Mouse (Mus musculus) midbrain, embryonic 16.5 days (tissue): ENCODE results near the gene Meiob. TPM values are rescaled to one million over a fixed set of nuclear protein-coding genes. Genes with fewer than 3 reads are reported as not detected.

Source experiments
- ATAC-seq: fragments of 200-750 bp; cut with Nextera tagmentation; 2 replicates; pipeline ENCODE4 v1.8.0; 2017; ENCODE audit warnings: moderate TSS enrichment
- H3K27ac ChIP-seq: fragments of 300-500 bp; sonication (generic); 2 replicates; pipeline ENCODE4 v1.5.1; 2014; ENCODE audit warnings: mild to moderate bottlenecking, low read length, mixed read lengths
- H3K27me3 ChIP-seq: fragments of 300-500 bp; sonication (generic); 2 replicates; pipeline ENCODE4 v1.6.1; 2014; ENCODE audit warnings: low read depth, low read length, mixed read lengths; ENCODE audit not compliant: control insufficient read depth, insufficient read depth
- H3K36me3 ChIP-seq: fragments of 300-500 bp; sonication (generic); 2 replicates; pipeline ENCODE4 v1.6.1; 2014; ENCODE audit warnings: mild to moderate bottlenecking, low read length, moderate library complexity, mixed read lengths; ENCODE audit not compliant: control insufficient read depth, insufficient read depth
- H3K4me1 ChIP-seq: fragments of 300-500 bp; sonication (generic); 2 replicates; pipeline ENCODE4 v1.6.1; 2014; ENCODE audit warnings: mild to moderate bottlenecking, low read length, mixed read lengths; ENCODE audit not compliant: control insufficient read depth, insufficient read depth
- H3K4me2 ChIP-seq: fragments of 300-500 bp; sonication (generic); 2 replicates; pipeline ENCODE4 v1.6.1; 2014; ENCODE audit warnings: mild to moderate bottlenecking, low read length, mixed read lengths
- H3K4me3 ChIP-seq: fragments of 300-500 bp; sonication (generic); 2 replicates; pipeline ENCODE4 v1.5.1; 2014; ENCODE audit warnings: low read depth, mild to moderate bottlenecking, low read length, moderate library complexity, mixed read lengths
- H3K9ac ChIP-seq: fragments of 300-500 bp; sonication (generic); 2 replicates; pipeline ENCODE4 v1.6.1; 2014; ENCODE audit warnings: low read depth, low read length, mixed read lengths
- H3K9me3 ChIP-seq: fragments of 300-500 bp; sonication (generic); replicated peaks from 2 replicates; pipeline ENCODE4 v1.6.1; 2014; ENCODE audit warnings: mild to moderate bottlenecking, low read length, mixed read lengths; ENCODE audit not compliant: control insufficient read depth, poor library complexity, severe bottlenecking
- WGBS: fragments of 180-500 bp; shearing (Covaris S2); extraction: QIAGEN DNeasy Blood & Tissue Kit; methylation state at CpG from one replicate; pipeline ENCODE4 v1.1.7; 2014; 5-methylcytosine and 5-hydroxymethylcytosine counted together
- polyA plus RNA-seq: library from polyadenylated mRNA; unstranded; fragments of >200 nt; fragmentation: Nextera tagmentation; extraction: Ambion mirVana; gene quantifications from 2 replicates; pipeline ENCODE4 v1.2.1, GENCODE M21; 2015

The Meiob gene
- polyA plus RNA-seq, result not detected in 2 replicates

GRCm38 (mm10) chr17:24803952-24804951 lies at the start of gene Meiob:
Gene Meiob (plus strand): TSS chr17:24804289.
- peak; percentile 48; the same call in 1 of the 2 replicates for ATAC-seq
- no peaks in the 10 kb centered on the region; the same call in 1 of the 2 replicates for H3K4me1 ChIP-seq
- H3K27me3 ChIP-seq, result peaks cover 20% of the 10 kb centered on the region
- no peak within 1 kb of the TSS for H3K27ac ChIP-seq
- peak within 1 kb of the TSS; percentile 59 for H3K4me3 ChIP-seq
- WGBS, result 1% methylated on average over 63 of the region's 71 CpGs
- peak within 1 kb of the TSS; percentile 70 for H3K9ac ChIP-seq
- no peaks in the 10 kb centered on the region for H3K9me3 ChIP-seq
- H3K4me2 ChIP-seq, result peak within 1 kb of the TSS; percentile 75
- H3K36me3 ChIP-seq, result no peaks in the 10 kb centered on the region

- H3K27me3 ChIP-seq, result peaks cover 35% of the 10 kb centered on the region
- H3K27ac ChIP-seq, result no peak overlapping the region
- no peak overlapping the region for H3K9ac ChIP-seq
- H3K36me3 ChIP-seq, result no peaks in the 10 kb centered on the region
- H3K4me2 ChIP-seq, result no peak overlapping the region
- 78% methylated on average over 1 of the region's 1 CpGs for WGBS
- peaks cover 8% of the 10 kb centered on the region for H3K4me1 ChIP-seq
- no peaks in the 10 kb centered on the region for H3K9me3 ChIP-seq
- H3K4me3 ChIP-seq, result no peak overlapping the region
- ATAC-seq, result no peak
Observed at GRCm38 (mm10) chr17:24757394-24757793, 46.7 kb upstream of the Meiob start.

GRCm38 (mm10) chr17:24761121-24761520 lies 43.0 kb upstream of the Meiob start:
- H3K4me1 ChIP-seq, result no peaks in the 10 kb centered on the region
- H3K4me3 ChIP-seq, result no peak overlapping the region
- ATAC-seq, result no peak
- no peak overlapping the region for H3K4me2 ChIP-seq
- H3K36me3 ChIP-seq, result no peaks in the 10 kb centered on the region
- no peaks in the 10 kb centered on the region for H3K9me3 ChIP-seq
- no peak overlapping the region for H3K27ac ChIP-seq
- 60% methylated on average over 5 of the region's 5 CpGs for WGBS
- no peak overlapping the region for H3K9ac ChIP-seq
- peaks cover under 1% of the 10 kb centered on the region for H3K27me3 ChIP-seq

GRCm38 (mm10) chr17:24765016-24765905 lies 38.8 kb upstream of the Meiob start:
- no peaks in the 10 kb centered on the region for H3K4me1 ChIP-seq
- ATAC-seq, result no peak
- 49% methylated on average over 21 of the region's 22 CpGs for WGBS

GRCm38 (mm10) chr17:24766266-24766875 lies 37.7 kb upstream of the Meiob start:
- Histone ChIP-seq H3K9me3 (no peaks in the 10 kb centered on the region), H3K27ac (no peak overlapping the region), H3K4me1 (no peaks in the 10 kb centered on the region), H3K9ac (no peak overlapping the region), H3K27me3 (no peaks in the 10 kb centered on the region; the same call in 1 of the 2 replicates), H3K4me2 (no peak overlapping the region), H3K4me3 (no peak overlapping the region), H3K36me3 (no peaks in the 10 kb centered on the region)
- 21% methylated on average over 12 of the region's 12 CpGs for WGBS
- no peak for ATAC-seq

More at GRCm38 (mm10) chr17:24765016-24765905, 38.8 kb upstream of the Meiob start:
- no peak overlapping the region for H3K4me3 ChIP-seq
- no peaks in the 10 kb centered on the region; the same call in 1 of the 2 replicates for H3K27me3 ChIP-seq
- H3K4me2 ChIP-seq, result no peak overlapping the region
- no peak overlapping the region for H3K9ac ChIP-seq
- no peaks in the 10 kb centered on the region for H3K36me3 ChIP-seq
- H3K9me3 ChIP-seq, result no peaks in the 10 kb centered on the region
- no peak overlapping the region for H3K27ac ChIP-seq

GRCm38 (mm10) chr17:24769146-24769545 lies 34.9 kb upstream of the Meiob start:
- Histone ChIP-seq H3K36me3 (no peaks in the 10 kb centered on the region), H3K27ac (no peak overlapping the region), H3K4me2 (no peak overlapping the region), H3K27me3 (no peaks in the 10 kb centered on the region), H3K4me1 (no peaks in the 10 kb centered on the region), H3K9ac (no peak overlapping the region), H3K4me3 (no peak overlapping the region), H3K9me3 (no peaks in the 10 kb centered on the region)
- 38% methylated on average over 3 of the region's 3 CpGs for WGBS
- ATAC-seq, result no peak

GRCm38 (mm10) chr17:24773241-24773640 lies 30.8 kb upstream of the Meiob start:
- Histone ChIP-seq H3K27ac (no peak overlapping the region), H3K36me3 (no peaks in the 10 kb centered on the region), H3K9me3 (no peaks in the 10 kb centered on the region), H3K4me3 (no peak overlapping the region), H3K27me3 (no peaks in the 10 kb centered on the region), H3K9ac (no peak overlapping the region), H3K4me2 (no peak overlapping the region), H3K4me1 (no peaks in the 10 kb centered on the region)
- ATAC-seq, result no peak
- WGBS, result 78% methylated on average over 5 of the region's 5 CpGs

- Histone ChIP-seq H3K27ac (no peak overlapping the region), H3K4me1 (no peaks in the 10 kb centered on the region), H3K9ac (no peak overlapping the region), H3K27me3 (no peaks in the 10 kb centered on the region), H3K4me3 (no peak overlapping the region), H3K36me3 (no peaks in the 10 kb centered on the region), H3K4me2 (no peak overlapping the region), H3K9me3 (no peaks in the 10 kb centered on the region)
- WGBS, result 81% methylated on average over 8 of the region's 8 CpGs
- ATAC-seq, result no peak
Observed at GRCm38 (mm10) chr17:24775173-24775572, 28.9 kb upstream of the Meiob start.
